In genomic region chr9:34459968-34460367, GRCm38 (mm10) we compare ENCODE assay signal across 28 mouse cellular contexts.
"Had no signal": no experiment of that assay in that cellular context is flagged by ENCODE, and none has a peak within 500 bp of the region (broad histone marks: within the 10 kb centered on the region; RNA-seq: fewer than 3 reads in every experiment).

No protein-coding gene starts in this region.

- H3K9ac ChIP-seq: heart, embryonic 12.5 days; hindbrain, embryonic 12.5 days; hindbrain, embryonic 14.5 days; intestine, embryonic 15.5 days; kidney, embryonic 15.5 days; limb, embryonic 12.5 days; liver, embryonic 13.5 days had no signal

- H3K4me2 ChIP-seq: heart, embryonic 12.5 days; hindbrain, embryonic 12.5 days; hindbrain, embryonic 14.5 days; intestine, embryonic 15.5 days; kidney, embryonic 15.5 days; limb, embryonic 12.5 days; liver, embryonic 11.5 days; liver, embryonic 13.5 days had no signal

- H3K27ac ChIP-seq: gastrocnemius, adult 2 months; heart, embryonic 10.5 days; hindbrain, embryonic 10.5 days; hindbrain, embryonic 12.5 days; hindbrain, embryonic 14.5 days; intestine, embryonic 15.5 days; kidney, embryonic 15.5 days; kidney, postnatal 0 days; layer of hippocampus, adult 2 months; left cerebral cortex, adult 2 months; limb, embryonic 10.5 days; limb, embryonic 12.5 days; liver, embryonic 13.5 days had no signal

- H3K4me3 ChIP-seq: gastrocnemius, adult 2 months; heart, embryonic 10.5 days; heart, embryonic 12.5 days; hindbrain, embryonic 10.5 days; hindbrain, embryonic 12.5 days; intestine, embryonic 15.5 days; kidney, embryonic 15.5 days; layer of hippocampus, adult 2 months; left cerebral cortex, adult 2 months; limb, embryonic 10.5 days; limb, embryonic 12.5 days; liver, embryonic 13.5 days had no signal

- DNase-seq: gastrocnemius, adult 2 months; gastrocnemius, postnatal 10 days; gastrocnemius, postnatal 25 days; heart, adult 18-20 months; heart, postnatal 10 days; heart, postnatal 4 days; kidney, adult 2 months; kidney, adult 9 months; kidney, postnatal 25 days; kidney, postnatal 4 days; liver; liver, embryonic 13.5 days had no signal

- H3K9me3 ChIP-seq: heart, embryonic 10.5 days; heart, embryonic 12.5 days; hindbrain, embryonic 10.5 days; hindbrain, embryonic 12.5 days; intestine, embryonic 15.5 days; kidney, embryonic 15.5 days; limb, embryonic 10.5 days; limb, embryonic 12.5 days; liver, embryonic 13.5 days had no signal

- H3K27me3 ChIP-seq: heart, embryonic 12.5 days; hindbrain, embryonic 12.5 days; intestine, embryonic 15.5 days; kidney, embryonic 15.5 days; liver, embryonic 13.5 days had no signal

- H3K4me1 ChIP-seq: heart, embryonic 10.5 days; heart, embryonic 12.5 days; hindbrain, embryonic 10.5 days; hindbrain, embryonic 12.5 days; intestine, embryonic 15.5 days; limb, embryonic 10.5 days; limb, embryonic 12.5 days; liver, embryonic 13.5 days had no signal

- ATAC-seq: hindbrain, embryonic 16.5 days; inflammation-experienced regulatory T-cells, adult 6 months; intestine, embryonic 15.5 days; intestine, postnatal 0 days had no signal

- H3K36me3 ChIP-seq: heart, embryonic 10.5 days; heart, embryonic 12.5 days; hindbrain, embryonic 10.5 days; hindbrain, embryonic 12.5 days; intestine, embryonic 15.5 days; kidney, embryonic 15.5 days; limb, embryonic 10.5 days; limb, embryonic 12.5 days; liver, embryonic 13.5 days had no signal
